Mouse (Mus musculus) brain, embryonic 14.5 days (tissue): ENCODE measurements at regions not wholly inside any gene's neighbourhood (a gene's known extent, or its start where the extent isn't known, plus 50 kb on each side); places are given as distances from the start of the nearest gene placed in this dataset.

Source experiments
- CTCF ChIP-seq: fragments of 200-500 bp; IDR thresholded peaks from 2 replicates; pipeline ENCODE4 v1.5.1; 2012; ENCODE audit warnings: inconsistent platforms, mild to moderate bottlenecking, moderate library complexity, borderline replicate concordance; ENCODE audit not compliant: insufficient read depth, insufficient read length; ENCODE audit errors: extremely low read depth
- POLR2A ChIP-seq: fragments of 200-500 bp; IDR thresholded peaks from 2 replicates; pipeline ENCODE4 v1.6.1; 2012; ENCODE audit warnings: mild to moderate bottlenecking, inconsistent platforms, borderline replicate concordance; ENCODE audit not compliant: poor library complexity, insufficient read depth, insufficient read length, severe bottlenecking; ENCODE audit errors: extremely low read depth

GRCm38 (mm10) chr3:145207071-145207470 lies 85.2 kb upstream of the Col24a1 start:
- TF ChIP-seq CTCF: no peak
- no peak for TF ChIP-seq POLR2A
